In the genomic region with DNA sequence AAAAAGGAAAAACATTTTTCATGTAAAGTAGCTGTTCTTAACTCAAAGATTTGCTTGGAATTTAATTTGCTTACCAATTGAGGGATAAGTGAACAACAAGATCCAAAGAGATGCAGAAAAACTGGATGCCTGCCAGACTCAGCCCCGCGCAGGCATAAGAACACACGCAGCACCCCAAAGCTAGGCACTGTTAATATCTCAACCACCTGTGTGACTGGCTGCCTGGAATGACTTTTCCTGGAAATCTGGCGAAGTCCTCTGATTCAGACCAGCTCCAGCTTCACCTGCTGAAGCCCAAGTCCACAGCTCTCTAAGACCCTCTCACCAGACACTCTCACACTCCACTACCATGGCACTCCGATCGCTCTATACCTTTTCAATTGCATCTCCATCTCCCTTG, we compare ENCODE assay signal across 38 mouse cellular contexts. TPM values are rescaled to one million over a fixed set of nuclear protein-coding genes. Genes with fewer than 3 reads are reported as not detected.
DNase-seq lines count a peak whose midpoint lies in the region; ATAC-seq and TF ChIP-seq lines count a peak whose summit lies in the region.
"Had no signal": no experiment of that assay in that cellular context is flagged by ENCODE, and none has a peak within 500 bp of the region (broad histone marks: within the 10 kb centered on the region; RNA-seq: fewer than 3 reads in every experiment).

No protein-coding gene starts in this region.

- H3K36me3 ChIP-seq in forebrain, postnatal 0 days (ENCODE audit: insufficient read depth) = no peaks in the 10 kb centered on the region
- no peaks in the 10 kb centered on the region; the same call in 1 of the 2 replicates for H3K36me3 ChIP-seq in forebrain, embryonic 10.5 days (replicated peaks)
- no peaks in the 10 kb centered on the region for H3K36me3 ChIP-seq in kidney, adult 2 months (ENCODE audit: control insufficient read depth, insufficient read depth, low read length)
- no peaks in the 10 kb centered on the region for H3K36me3 ChIP-seq in kidney, embryonic 14.5 days (ENCODE audit: control insufficient read depth, insufficient read depth, low read length)
- no peaks in the 10 kb centered on the region for H3K36me3 ChIP-seq in hindbrain, postnatal 0 days (ENCODE audit: insufficient read depth, low read length)
- H3K36me3 ChIP-seq: embryonic facial prominence, embryonic 13.5 days; G1E; hindbrain, embryonic 13.5 days; limb, embryonic 15.5 days; midbrain, embryonic 13.5 days had no signal

- 0 out of 2 replicates have a peak, but pooled peaks cover 6% of the 10 kb centered on the region for H3K4me1 ChIP-seq in forebrain, postnatal 0 days (ENCODE audit: insufficient read depth)
- peaks cover 36% of the 10 kb centered on the region for H3K4me1 ChIP-seq in forebrain, embryonic 10.5 days
- H3K4me1 ChIP-seq in kidney, adult 2 months (ENCODE audit: control insufficient read depth, insufficient read depth, low read length) = peaks cover 22% of the 10 kb centered on the region
- peaks cover 10% of the 10 kb centered on the region for H3K4me1 ChIP-seq in kidney, embryonic 14.5 days (ENCODE audit: control insufficient read depth, insufficient read depth, low read length)
- peaks cover 6% of the 10 kb centered on the region for H3K4me1 ChIP-seq in hindbrain, postnatal 0 days (ENCODE audit: insufficient read depth, low read length)
- H3K4me1 ChIP-seq: megakaryocyte, embryonic 14.5 days had no signal

- no peak overlapping the region for H3K4me3 ChIP-seq in forebrain, postnatal 0 days (ENCODE audit: low read depth, low read length)
- H3K4me3 ChIP-seq in forebrain, embryonic 10.5 days = no peak overlapping the region
- H3K4me3 ChIP-seq in kidney, adult 2 months (ENCODE audit: insufficient read depth, low read depth, low read length) = no peak overlapping the region
- no peak overlapping the region for H3K4me3 ChIP-seq in kidney, embryonic 14.5 days (ENCODE audit: low read length)
- no peak overlapping the region for H3K4me3 ChIP-seq in hindbrain, postnatal 0 days (ENCODE audit: low read length)
- H3K4me3 ChIP-seq: embryonic facial prominence, embryonic 13.5 days; erythroblast, embryonic 14.5 days; hindbrain, embryonic 13.5 days; limb, embryonic 15.5 days; megakaryocyte, embryonic 14.5 days; midbrain, embryonic 13.5 days had no signal

- H3K9me3 ChIP-seq in forebrain, postnatal 0 days (ENCODE audit: low read length) = no peaks in the 10 kb centered on the region
- no peaks in the 10 kb centered on the region for H3K9me3 ChIP-seq in forebrain, embryonic 10.5 days
- H3K9me3 ChIP-seq in kidney, embryonic 14.5 days (ENCODE audit: control insufficient read depth, low read length) = no peaks in the 10 kb centered on the region
- no peaks in the 10 kb centered on the region for H3K9me3 ChIP-seq in hindbrain, postnatal 0 days (ENCODE audit: low read length)
- H3K9me3 ChIP-seq: embryonic facial prominence, embryonic 13.5 days; hindbrain, embryonic 13.5 days; limb, embryonic 15.5 days; midbrain, embryonic 13.5 days had no signal

- TF ChIP-seq CTCF in forebrain, postnatal 0 days (IDR thresholded peaks at IDR 0.05; ENCODE audit: low read depth) = no peak
- no peak for TF ChIP-seq CTCF in kidney, adult 2 months (conservative IDR thresholded peaks at IDR 0.05; ENCODE audit: insufficient read depth, insufficient read length, low read depth, low read length)
- no peak for TF ChIP-seq CTCF in hindbrain, postnatal 0 days (IDR thresholded peaks at IDR 0.05; ENCODE audit: low read depth)

- ATAC-seq in forebrain, postnatal 0 days = no peak
- ATAC-seq in kidney, embryonic 14.5 days (ENCODE audit: low FRiP score, low TSS enrichment) = no peak
- ATAC-seq in hindbrain, postnatal 0 days = no peak
- ATAC-seq: inflammation-experienced regulatory T-cells, adult 6 months; midbrain, embryonic 13.5 days had no signal

- H3K9ac ChIP-seq in forebrain, postnatal 0 days = no peak overlapping the region
- H3K9ac ChIP-seq in kidney, embryonic 14.5 days (ENCODE audit: low read depth, low read length) = no peak overlapping the region
- no peak overlapping the region for H3K9ac ChIP-seq in hindbrain, postnatal 0 days (replicated peaks; ENCODE audit: low read length)
- H3K9ac ChIP-seq: embryonic facial prominence, embryonic 13.5 days; hindbrain, embryonic 13.5 days; limb, embryonic 15.5 days; liver, embryonic 14.5 days; lung, embryonic 14.5 days; midbrain, embryonic 13.5 days had no signal

- no peak for TF ChIP-seq POLR2A in kidney, adult 2 months (IDR thresholded peaks at IDR 0.05; ENCODE audit: low read depth, low read length)

- no peaks in the 10 kb centered on the region for H3K27me3 ChIP-seq in forebrain, postnatal 0 days (ENCODE audit: insufficient read depth, low read length)
- H3K27me3 ChIP-seq in forebrain, embryonic 10.5 days (ENCODE audit: poor library complexity, severe bottlenecking) = no peaks in the 10 kb centered on the region
- H3K27me3 ChIP-seq in kidney, adult 2 months (replicated peaks; ENCODE audit: control insufficient read depth, insufficient read depth, low read length) = no peaks in the 10 kb centered on the region
- no peaks in the 10 kb centered on the region for H3K27me3 ChIP-seq in kidney, embryonic 14.5 days (ENCODE audit: control insufficient read depth, insufficient read depth, low read length)
- no peaks in the 10 kb centered on the region for H3K27me3 ChIP-seq in hindbrain, postnatal 0 days (ENCODE audit: insufficient read depth, low read length)
- H3K27me3 ChIP-seq: CH12.LX; embryonic facial prominence, embryonic 13.5 days; hindbrain, embryonic 13.5 days; limb, embryonic 15.5 days; megakaryocyte, embryonic 14.5 days; midbrain, embryonic 13.5 days had no signal

- DNase-seq in forebrain, postnatal 0 days = peak; percentile 45
- DNase-seq in forebrain, embryonic 10.5 days (ENCODE audit: extremely low spot score, low spot score) = no peak
- peak; percentile 87 for DNase-seq in kidney, adult 2 months
- DNase-seq in brain, adult 2 months (ENCODE audit: low read depth, low spot score) = peak; percentile 33
- peak; percentile 53 for DNase-seq in kidney, postnatal 14 days
- no peak for DNase-seq in hindbrain, postnatal 0 days (ENCODE audit: low spot score)
- DNase-seq: adrenal gland, adult 2 months; B cell, adult 2 months; cerebellum, adult 2 months; cerebellum, postnatal 36 days; embryo, embryonic 11 days; gastrocnemius, postnatal 10 days; heart, postnatal 36 days; layer of hippocampus, adult 9-11 months; lung, embryonic 14.5 days; lung, postnatal 36 days; thymus, adult 18-20 months; thymus, postnatal 36 days had no signal

- H3K4me2 ChIP-seq in forebrain, postnatal 0 days (ENCODE audit: low read depth) = no peak overlapping the region
- no peak overlapping the region for H3K4me2 ChIP-seq in kidney, embryonic 14.5 days (replicated peaks; ENCODE audit: low read depth, low read length)
- no peak overlapping the region for H3K4me2 ChIP-seq in hindbrain, postnatal 0 days (ENCODE audit: low read depth, low read length)
- H3K4me2 ChIP-seq: embryonic facial prominence, embryonic 13.5 days; hindbrain, embryonic 13.5 days; limb, embryonic 15.5 days; lung, embryonic 14.5 days; midbrain, embryonic 13.5 days had no signal

- H3K27ac ChIP-seq in forebrain, postnatal 0 days (ENCODE audit: low read depth, low read length) = no peak overlapping the region
- no peak overlapping the region for H3K27ac ChIP-seq in forebrain, embryonic 10.5 days
- no peak overlapping the region; the same call in 1 of the 2 replicates for H3K27ac ChIP-seq in kidney, adult 2 months (ENCODE audit: insufficient read depth, low read depth, low read length)
- H3K27ac ChIP-seq in kidney, embryonic 14.5 days (ENCODE audit: low read depth, low read length) = no peak overlapping the region
- no peak overlapping the region for H3K27ac ChIP-seq in hindbrain, postnatal 0 days
- H3K27ac ChIP-seq: embryonic facial prominence, embryonic 13.5 days; hindbrain, embryonic 13.5 days; limb, embryonic 15.5 days; liver, embryonic 14.5 days; midbrain, embryonic 13.5 days had no signal

- 51% methylated on average over 6 of the region's 6 CpGs for WGBS in forebrain, postnatal 0 days
- 91% methylated on average over 6 of the region's 6 CpGs for WGBS in forebrain, embryonic 10.5 days
- WGBS in kidney, adult 2 months = 65% methylated on average over 6 of the region's 6 CpGs
- 79% methylated on average over 6 of the region's 6 CpGs for WGBS in kidney, embryonic 14.5 days
- WGBS in hindbrain, postnatal 0 days = 64% methylated on average over 6 of the region's 6 CpGs

RNA-seq across cellular contexts. Expression of a gene that starts 42.6 kb away (rescaled TPM):
- total RNA-seq in forebrain, postnatal 0 days (2014; rRNA removed) = 14.8 and 16.4 TPM in 2 replicates
- 5.6 and 6.4 TPM in 2 replicates for polyA plus RNA-seq in forebrain, postnatal 0 days (2015; fragmentation: Nextera tagmentation; extraction: Ambion mirVana)
- polyA plus RNA-seq in forebrain, embryonic 10.5 days (2016; fragmentation: Nextera tagmentation; extraction: Ambion mirVana) = 3.0 and 3.5 TPM in 2 replicates
- polyA plus RNA-seq in kidney, adult 2 months (2012; rRNA removed) = 5.6 and 6.3 TPM in 2 replicates
- polyA plus RNA-seq in kidney, embryonic 14.5 days (2014; fragmentation: Nextera tagmentation; extraction: Ambion mirVana) = 7.0 and 7.9 TPM in 2 replicates
- 11.5 and 12.5 TPM in 2 replicates for total RNA-seq in hindbrain, postnatal 0 days (2014; rRNA removed)
- polyA plus RNA-seq in hindbrain, postnatal 0 days (2015; fragmentation: Nextera tagmentation; extraction: Ambion mirVana) = 4.9 and 5.0 TPM in 2 replicates
- total RNA-seq: CH12.LX had no signal
- polyA plus RNA-seq: erythroblast, embryonic 14.5 days; G1E had no signal

RNA-seq across cellular contexts. Expression of a gene that starts 42.7 kb away (rescaled TPM):
- total RNA-seq in forebrain, postnatal 0 days (2014; rRNA removed) = 12.6 and 19.9 TPM in 2 replicates
- 10.8 and 12.5 TPM in 2 replicates for polyA plus RNA-seq in forebrain, postnatal 0 days (2015; fragmentation: Nextera tagmentation; extraction: Ambion mirVana)
- 3.9 and 4.5 TPM in 2 replicates for polyA plus RNA-seq in forebrain, embryonic 10.5 days (2016; fragmentation: Nextera tagmentation; extraction: Ambion mirVana)
- polyA plus RNA-seq in kidney, adult 2 months (2012; rRNA removed) = 14.0 and 15.5 TPM in 2 replicates
- polyA plus RNA-seq in kidney, embryonic 14.5 days (2014; fragmentation: Nextera tagmentation; extraction: Ambion mirVana) = 5.9 and 10.1 TPM in 2 replicates
- 6.8 and 7.8 TPM in 2 replicates for total RNA-seq in hindbrain, postnatal 0 days (2014; rRNA removed)
- polyA plus RNA-seq in hindbrain, postnatal 0 days (2015; fragmentation: Nextera tagmentation; extraction: Ambion mirVana) = 10.4 and 11.8 TPM in 2 replicates
- total RNA-seq: CH12.LX had no signal
- polyA plus RNA-seq: erythroblast, embryonic 14.5 days; G1E had no signal

RNA-seq across cellular contexts. Expression of a gene that starts 54.4 kb away (rescaled TPM):
- not detected in 2 replicates for total RNA-seq in forebrain, postnatal 0 days (2014; rRNA removed)
- not detected in 2 replicates for polyA plus RNA-seq in forebrain, postnatal 0 days (2015; fragmentation: Nextera tagmentation; extraction: Ambion mirVana)
- polyA plus RNA-seq in forebrain, embryonic 10.5 days (2016; fragmentation: Nextera tagmentation; extraction: Ambion mirVana) = not detected in 2 replicates
- not detected in 2 replicates for polyA plus RNA-seq in kidney, adult 2 months (2012; rRNA removed)
- 0.20 TPM in 1 of 2 replicates, not detected in the other for polyA plus RNA-seq in kidney, embryonic 14.5 days (2014; fragmentation: Nextera tagmentation; extraction: Ambion mirVana)
- not detected in 2 replicates for total RNA-seq in hindbrain, postnatal 0 days (2014; rRNA removed)
- polyA plus RNA-seq in hindbrain, postnatal 0 days (2015; fragmentation: Nextera tagmentation; extraction: Ambion mirVana) = not detected in 2 replicates
- total RNA-seq: adrenal gland, adult 2 months; adrenal gland, postnatal 4 days; CH12.LX; G1E; gastrocnemius, postnatal 10 days; granulocyte monocyte progenitor cell, adult 5-6 weeks; heart, postnatal 36 days; left cerebral cortex, adult 18-20 months; left cerebral cortex, postnatal 36 days had no signal
- polyA plus RNA-seq: adrenal gland, adult 2 months; cerebellum, adult 2 months; embryonic facial prominence, embryonic 13.5 days; erythroblast, embryonic 14.5 days; G1E; heart, embryonic 14.5 days; hindbrain, embryonic 13.5 days; inflammation-experienced regulatory T-cells, adult 6 months; large intestine, adult 2 months; limb, embryonic 15.5 days; liver, embryonic 14.5 days; lung, embryonic 14.5 days; midbrain, embryonic 13.5 days; neural tube, embryonic 11.5 days; small intestine, adult 2 months; stomach, embryonic 16.5 days had no signal

Comparison
In these comparisons a context has a peak if more than half of its experiments do, and no peak if none do; other contexts are left out.
1. DNase-seq: peak in forebrain, postnatal 0 days (single experiment), kidney, adult 2 months (single experiment), brain, adult 2 months (single experiment) and kidney, postnatal 14 days (single experiment); none in forebrain, embryonic 10.5 days (single experiment) and hindbrain, postnatal 0 days (single experiment).